In genomic region chr16:23158957-23159356, GRCm38 (mm10) we compare ENCODE assay signal across 24 mouse cellular contexts. TPM values are rescaled to one million over a fixed set of nuclear protein-coding genes. Genes with fewer than 3 reads are reported as not detected.
DNase-seq lines count a peak whose midpoint lies in the region; ATAC-seq and TF ChIP-seq lines count a peak whose summit lies in the region.
"Had no signal": no experiment of that assay in that cellular context is flagged by ENCODE, and none has a peak within 500 bp of the region (broad histone marks: within the 10 kb centered on the region; RNA-seq: fewer than 3 reads in every experiment).

No protein-coding gene starts in this region.

- H3K4me2 ChIP-seq in heart, embryonic 16.5 days (ENCODE audit: low read depth, low read length): no peak overlapping the region
- H3K4me2 ChIP-seq: embryonic facial prominence, embryonic 12.5 days; forebrain, embryonic 15.5 days; heart, embryonic 15.5 days; hindbrain, embryonic 15.5 days had no signal

- no peaks in the 10 kb centered on the region for H3K27me3 ChIP-seq in heart, embryonic 16.5 days (ENCODE audit: control insufficient read depth, insufficient read depth, low read length)
- H3K27me3 ChIP-seq in testis, adult 2 months (ENCODE audit: control insufficient read depth, insufficient read depth, low read length): no peaks in the 10 kb centered on the region
- H3K27me3 ChIP-seq: embryonic facial prominence, embryonic 12.5 days; forebrain, embryonic 15.5 days; heart, embryonic 15.5 days; hindbrain, embryonic 15.5 days had no signal

- no peak overlapping the region for H3K4me3 ChIP-seq in heart, embryonic 16.5 days (ENCODE audit: low read length)
- H3K4me3 ChIP-seq in testis, adult 2 months (ENCODE audit: control insufficient read depth, low read depth, low read length): peak overlapping the region; percentile 46
- H3K4me3 ChIP-seq: embryonic facial prominence, embryonic 12.5 days; forebrain, embryonic 15.5 days; heart, adult 2 months; heart, embryonic 15.5 days; hindbrain, embryonic 15.5 days had no signal

- no peak overlapping the region for H3K9ac ChIP-seq in heart, embryonic 16.5 days (ENCODE audit: low read length)
- H3K9ac ChIP-seq: embryonic facial prominence, embryonic 12.5 days; forebrain, embryonic 15.5 days; heart, embryonic 15.5 days; hindbrain, embryonic 15.5 days had no signal

- no peak for TF ChIP-seq CTCF in testis, adult 2 months (IDR thresholded peaks at IDR 0.05; ENCODE audit: control insufficient read depth, insufficient read depth, insufficient replicate concordance, low read depth, low read length)

- peak; percentile 42 to 69 for DNase-seq in adrenal gland, adult (ENCODE audit: inconsistent age in 2 of 2, low spot score in 1 of 2)
- no peak for DNase-seq in adrenal gland, postnatal 4 days (ENCODE audit: low spot score in 2 of 2)
- peak; percentile 76 for DNase-seq in heart, adult 11 months
- no peak for DNase-seq in heart, postnatal 10 days
- DNase-seq in heart, adult 9 months (ENCODE audit: low spot score in 2 of 2): no peak
- DNase-seq in testis, postnatal 14 days (ENCODE audit: low spot score): no peak
- DNase-seq: B cell, adult 2 months; cerebellum, adult 11-12 months; cerebellum, adult 9-10 months; cerebellum, postnatal 25 days; gastrocnemius, postnatal 36 days; heart, adult 2 months; kidney, adult 8-10 months had no signal

- intact Hi-C loops in heart, postnatal 10 days (cut with DNase I): no loop called here

- TF ChIP-seq POLR2A in testis, adult 2 months (IDR thresholded peaks at IDR 0.05; ENCODE audit: control insufficient read depth, low read depth, low read length): no peak

- H3K9me3 ChIP-seq in heart, embryonic 16.5 days (replicated peaks; ENCODE audit: control insufficient read depth, low read length): no peaks in the 10 kb centered on the region
- H3K9me3 ChIP-seq: embryonic facial prominence, embryonic 12.5 days; forebrain, embryonic 15.5 days; G1E; heart, embryonic 15.5 days; hindbrain, embryonic 15.5 days had no signal

- peaks cover 7% of the 10 kb centered on the region for H3K4me1 ChIP-seq in heart, embryonic 16.5 days (ENCODE audit: control insufficient read depth, insufficient read depth, low read length)
- H3K4me1 ChIP-seq in testis, adult 2 months (ENCODE audit: control insufficient read depth, insufficient read depth, low read length): peaks cover 11% of the 10 kb centered on the region
- H3K4me1 ChIP-seq: embryonic facial prominence, embryonic 12.5 days; forebrain, embryonic 15.5 days; hindbrain, embryonic 15.5 days had no signal

- peak; percentile 37; the same call in 1 of the 2 replicates for ATAC-seq in heart, embryonic 16.5 days (replicated peaks; ENCODE audit: extremely low read depth, insufficient read depth, low FRiP score)
- ATAC-seq: CD4-positive, CD25-positive, alpha-beta regulatory T cell, adult 4 months; forebrain, embryonic 15.5 days; intestine, embryonic 16.5 days had no signal

- no peaks in the 10 kb centered on the region for H3K36me3 ChIP-seq in heart, embryonic 16.5 days (ENCODE audit: control insufficient read depth, insufficient read depth)
- no peaks in the 10 kb centered on the region for H3K36me3 ChIP-seq in testis, adult 2 months (ENCODE audit: control insufficient read depth, insufficient read depth, low read length)
- H3K36me3 ChIP-seq: embryonic facial prominence, embryonic 12.5 days; forebrain, embryonic 15.5 days; G1E; heart, embryonic 15.5 days; hindbrain, embryonic 15.5 days had no signal

- no peak overlapping the region for H3K27ac ChIP-seq in heart, embryonic 16.5 days (ENCODE audit: low read length)
- no peak overlapping the region for H3K27ac ChIP-seq in testis, adult 2 months (ENCODE audit: control insufficient read depth, insufficient read depth, low read depth, low read length)
- H3K27ac ChIP-seq: embryonic facial prominence, embryonic 12.5 days; forebrain, embryonic 15.5 days; heart, adult 2 months; heart, embryonic 15.5 days; hindbrain, embryonic 15.5 days had no signal

- WGBS in heart, embryonic 16.5 days: 32% methylated on average over 2 of the region's 2 CpGs

RNA-seq across cellular contexts. Expression of gene Adipoq, which starts 12.6 kb away (rescaled TPM):
- 100 to 1,000 TPM; 119 to 145 TPM for total RNA-seq in adrenal gland, postnatal 4 days (2021)
- 10 to 100 TPM; 12.9 to 37.4 TPM for total RNA-seq in heart, postnatal 10 days (2021)
- polyA plus RNA-seq in heart, embryonic 16.5 days (2015; fragmentation: Nextera tagmentation; extraction: Ambion mirVana): not detected in 2 replicates
- 14.2 and 16.1 TPM in 2 replicates for polyA plus RNA-seq in testis, adult 2 months (2012; rRNA removed)
- polyA plus RNA-seq: CD4-positive, CD25-positive, alpha-beta regulatory T cell, adult 4 months; embryonic facial prominence, embryonic 12.5 days; forebrain, embryonic 11.5 days; forebrain, embryonic 15.5 days; G1E; heart, embryonic 15.5 days; hindbrain, embryonic 11.5 days; hindbrain, embryonic 15.5 days; intestine, embryonic 16.5 days had no signal

RNA-seq across cellular contexts. Expression of gene Rfc4, which starts 31.4 kb away (rescaled TPM):
- total RNA-seq in adrenal gland, postnatal 4 days (2021): 10 to 100 TPM; 24.2 to 25.5 TPM
- 10 to 100 TPM; 14.5 to 15.8 TPM for total RNA-seq in heart, postnatal 10 days (2021)
- 77.8 and 81.6 TPM in 2 replicates for polyA plus RNA-seq in heart, embryonic 16.5 days (2015; fragmentation: Nextera tagmentation; extraction: Ambion mirVana)
- 5.2 and 8.4 TPM in 2 replicates for polyA plus RNA-seq in testis, adult 2 months (2012; rRNA removed)

RNA-seq across cellular contexts. Expression of gene Eif4a2, which starts 51.7 kb away (rescaled TPM):
- 100 to 1,000 TPM; 482 to 508 TPM for total RNA-seq in adrenal gland, postnatal 4 days (2021)
- 100 to 1,000 TPM; 228 to 269 TPM for total RNA-seq in heart, postnatal 10 days (2021)
- polyA plus RNA-seq in heart, embryonic 16.5 days (2015; fragmentation: Nextera tagmentation; extraction: Ambion mirVana): 156 and 174 TPM in 2 replicates
- 75.5 and 108 TPM in 2 replicates for polyA plus RNA-seq in testis, adult 2 months (2012; rRNA removed)

Comparison
In these comparisons a context has a peak if more than half of its experiments do, and no peak if none do; other contexts are left out.
1. DNase-seq: peak in adrenal gland, adult (2 of 2) and heart, adult 11 months (single experiment); none in adrenal gland, postnatal 4 days (0 of 2), heart, postnatal 10 days (0 of 2), heart, adult 9 months (0 of 2) and testis, postnatal 14 days (single experiment).